In genomic region chr4:123584084-123584719, GRCm38 (mm10) we compare ENCODE assay signal across 9 mouse cellular contexts.
DNase-seq lines count a peak whose midpoint lies in the region; ATAC-seq and TF ChIP-seq lines count a peak whose summit lies in the region.
"Had no signal": no experiment of that assay in that cellular context is flagged by ENCODE, and none has a peak within 500 bp of the region (broad histone marks: within the 10 kb centered on the region; RNA-seq: fewer than 3 reads in every experiment).

No protein-coding gene starts in this region.

- 50% methylated on average over 8 of the region's 8 CpGs for WGBS in spleen, adult 2 months
- WGBS in midbrain, embryonic 14.5 days: 22% methylated on average over 8 of the region's 8 CpGs

- DNase-seq in spleen, adult 2 months (ENCODE audit: low read depth in 1 of 2, low spot score in 2 of 2): peak in 1 of 2 experiments; percentile 56
- DNase-seq in spleen, adult 12 weeks (ENCODE audit: low spot score): no peak
- DNase-seq in embryo, embryonic 10.5 days (ENCODE audit: low spot score): peak; percentile 61
- peak; percentile 79 for DNase-seq in induced T-regulatory cell, adult 2 months (ENCODE audit: low read depth)
- DNase-seq in midbrain, embryonic 14.5 days: peak; percentile 51
- no peak for DNase-seq in ovary, adult 18-20 months (ENCODE audit: low spot score)
- no peak for DNase-seq in right cerebral cortex, adult 18-20 months
- no peak for DNase-seq in cerebellum, adult 9-11 months

- H3K9me3 ChIP-seq in midbrain, embryonic 14.5 days (ENCODE audit: control insufficient read depth, low read length): no peaks in the 10 kb centered on the region
- H3K9me3 ChIP-seq: embryonic facial prominence, embryonic 13.5 days had no signal

- peak; percentile 38; the same call in 1 of the 2 replicates for TF ChIP-seq CTCF in spleen, adult 2 months (IDR thresholded peaks at IDR 0.05; ENCODE audit: extremely low read depth, insufficient read depth, insufficient read length, insufficient replicate concordance)

- H3K36me3 ChIP-seq in spleen, adult 2 months (ENCODE audit: control insufficient read depth, insufficient read depth, low read length): no peaks in the 10 kb centered on the region
- H3K36me3 ChIP-seq in midbrain, embryonic 14.5 days (ENCODE audit: control insufficient read depth, insufficient read depth, low read length): no peaks in the 10 kb centered on the region
- H3K36me3 ChIP-seq: embryonic facial prominence, embryonic 13.5 days had no signal

- H3K9ac ChIP-seq in midbrain, embryonic 14.5 days (replicated peaks; ENCODE audit: low read length): no peak overlapping the region
- H3K9ac ChIP-seq: embryonic facial prominence, embryonic 13.5 days had no signal

- no peak for TF ChIP-seq POLR2A in spleen, adult 2 months (IDR thresholded peaks at IDR 0.05; ENCODE audit: low read depth, low read length)

- no peak overlapping the region for H3K27ac ChIP-seq in spleen, adult 2 months (ENCODE audit: insufficient read depth, low read length)
- H3K27ac ChIP-seq in midbrain, embryonic 14.5 days (replicated peaks; ENCODE audit: low read depth, low read length): peak overlapping the region; percentile 61
- H3K27ac ChIP-seq: embryonic facial prominence, embryonic 13.5 days had no signal

- H3K27me3 ChIP-seq in spleen, adult 2 months (ENCODE audit: control insufficient read depth, insufficient read depth, low read length): no peaks in the 10 kb centered on the region
- H3K27me3 ChIP-seq in midbrain, embryonic 14.5 days (ENCODE audit: control insufficient read depth, insufficient read depth, low read length): no peaks in the 10 kb centered on the region
- H3K27me3 ChIP-seq: embryonic facial prominence, embryonic 13.5 days had no signal

- no peak for ATAC-seq in midbrain, embryonic 14.5 days (ENCODE audit: low FRiP score, low TSS enrichment)

- H3K4me3 ChIP-seq in spleen, adult 2 months (ENCODE audit: extremely low read depth, insufficient read depth, insufficient read length): no peak overlapping the region
- no peak overlapping the region for H3K4me3 ChIP-seq in midbrain, embryonic 14.5 days (replicated peaks; ENCODE audit: low read depth, low read length)
- H3K4me3 ChIP-seq: embryonic facial prominence, embryonic 13.5 days had no signal

- no peaks in the 10 kb centered on the region for H3K4me1 ChIP-seq in spleen, adult 2 months (ENCODE audit: control insufficient read depth, insufficient read depth, insufficient read length)
- H3K4me1 ChIP-seq in midbrain, embryonic 14.5 days (ENCODE audit: control insufficient read depth, insufficient read depth, low read length): peaks cover 8% of the 10 kb centered on the region

- no peak overlapping the region for H3K4me2 ChIP-seq in midbrain, embryonic 14.5 days (ENCODE audit: low read length)
- H3K4me2 ChIP-seq: embryonic facial prominence, embryonic 13.5 days had no signal

Comparison
In these comparisons a context has a peak if more than half of its experiments do, and no peak if none do; other contexts are left out.
1. DNase-seq: peak in embryo, embryonic 10.5 days (single experiment), induced T-regulatory cell, adult 2 months (single experiment) and midbrain, embryonic 14.5 days (single experiment); none in spleen, adult 12 weeks (single experiment), ovary, adult 18-20 months (single experiment), right cerebral cortex, adult 18-20 months (single experiment) and cerebellum, adult 9-11 months (single experiment).